Mouse (Mus musculus): ENCODE measurements around the gene Cbx1. TPM values are rescaled to one million over a fixed set of nuclear protein-coding genes. Genes with fewer than 3 reads are reported as not detected.
A peak's percentile ranks its signal among the peaks of the same experiment; 100 is the strongest.

The Cbx1 gene
- polyA plus RNA-seq (2014; fragmentation: Nextera tagmentation; extraction: Ambion mirVana), result 52.5 and 57.7 TPM in 2 replicates

- peaks cover 24% of the 10 kb centered on the region for H3K4me1 ChIP-seq (replicated peaks; ENCODE audit: control insufficient read depth, insufficient read depth, low read length)
- peak within 1 kb of the TSS; percentile 90 for H3K9ac ChIP-seq
- H3K27ac ChIP-seq, result peak within 1 kb of the TSS; percentile 97
- peak within 1 kb of the TSS; percentile 94 for H3K4me2 ChIP-seq (replicated peaks)
- DNase-seq (ENCODE audit: low spot score) (peak; percentile 92), ATAC-seq (ENCODE audit: low FRiP score) (peak; percentile 97)
- no peaks in the 10 kb centered on the region for H3K27me3 ChIP-seq (ENCODE audit: control insufficient read depth, insufficient read depth, low read length)
- 1% methylated on average over 93 of the region's 93 CpGs for WGBS
- H3K9me3 ChIP-seq (ENCODE audit: control insufficient read depth, low read length), result no peaks in the 10 kb centered on the region
- H3K4me3 ChIP-seq (replicated peaks; ENCODE audit: low read length), result peak within 1 kb of the TSS; percentile 97
- peaks cover 8% of the 10 kb centered on the region; the same call in 1 of the 2 replicates for H3K36me3 ChIP-seq (replicated peaks; ENCODE audit: control insufficient read depth, insufficient read depth)
These were observed at the start of gene Cbx1 for GRCm38 (mm10) chr11:96788871-96789795. Gene Cbx1 (plus strand): TSS chr11:96789127.

- Histone ChIP-seq H3K9me3 (ENCODE audit: control insufficient read depth, low read length) (no peaks in the 10 kb centered on the region), H3K9ac (peak overlapping the region; percentile 37), H3K36me3 (replicated peaks; ENCODE audit: control insufficient read depth, insufficient read depth) (no peaks in the 10 kb centered on the region), H3K27ac (peak overlapping the region; percentile 87), H3K4me3 (replicated peaks; ENCODE audit: low read length) (no peak overlapping the region), H3K27me3 (ENCODE audit: control insufficient read depth, insufficient read depth, low read length) (no peaks in the 10 kb centered on the region), H3K4me2 (replicated peaks) (peak overlapping the region; percentile 41), H3K4me1 (replicated peaks; ENCODE audit: control insufficient read depth, insufficient read depth, low read length) (peaks cover 68% of the 10 kb centered on the region)
- whole genome bisulfite sequencing, result 47% methylated on average over 12 of the region's 12 CpGs
- ATAC-seq (ENCODE audit: low FRiP score) (no peak), DNase-seq (ENCODE audit: low spot score) (no peak)
These were observed 48.1 kb upstream of the Cbx1 start for GRCm38 (mm10) chr11:96740796-96741195.

- peak overlapping the region; percentile 41 for H3K4me2 ChIP-seq (replicated peaks)
- no peak overlapping the region for H3K4me3 ChIP-seq (replicated peaks; ENCODE audit: low read length)
- H3K9ac ChIP-seq, result peak overlapping the region; percentile 37
- peak overlapping the region; percentile 87 for H3K27ac ChIP-seq
- WGBS, result 8% methylated on average over 12 of the region's 12 CpGs
- ATAC-seq (ENCODE audit: low FRiP score), result peak; percentile 68
- H3K4me1 ChIP-seq (replicated peaks; ENCODE audit: control insufficient read depth, insufficient read depth, low read length), result peaks cover 58% of the 10 kb centered on the region
- no peaks in the 10 kb centered on the region for H3K36me3 ChIP-seq (replicated peaks; ENCODE audit: control insufficient read depth, insufficient read depth)
- DNase-seq (ENCODE audit: low spot score), result peak; percentile 78
- no peaks in the 10 kb centered on the region for H3K27me3 ChIP-seq (ENCODE audit: control insufficient read depth, insufficient read depth, low read length)
- H3K9me3 ChIP-seq (ENCODE audit: control insufficient read depth, low read length), result no peaks in the 10 kb centered on the region
These were observed 46.9 kb upstream of the Cbx1 start for GRCm38 (mm10) chr11:96741995-96742394.

- Histone ChIP-seq H3K4me2 (replicated peaks) (peak overlapping the region; percentile 41), H3K27me3 (ENCODE audit: control insufficient read depth, insufficient read depth, low read length) (no peaks in the 10 kb centered on the region), H3K4me1 (replicated peaks; ENCODE audit: control insufficient read depth, insufficient read depth, low read length) (peaks cover 64% of the 10 kb centered on the region), H3K27ac (peak overlapping the region; percentile 87), H3K9ac (peak overlapping the region; percentile 37; the same call in 1 of the 2 replicates), H3K36me3 (replicated peaks; ENCODE audit: control insufficient read depth, insufficient read depth) (no peaks in the 10 kb centered on the region), H3K4me3 (replicated peaks; ENCODE audit: low read length) (no peak overlapping the region), H3K9me3 (ENCODE audit: control insufficient read depth, low read length) (no peaks in the 10 kb centered on the region)
- 31% methylated on average over 11 of the region's 11 CpGs for WGBS
- ATAC-seq (ENCODE audit: low FRiP score) (0 out of 2 replicates have a peak, but pooled peaks have one; percentile 16), DNase-seq (ENCODE audit: low spot score) (peak; percentile 62)
These were observed 45.9 kb upstream of the Cbx1 start for GRCm38 (mm10) chr11:96743000-96743399.

- DNase-seq (ENCODE audit: low spot score) (no peak), ATAC-seq (ENCODE audit: low FRiP score) (no peak)
- peaks cover 57% of the 10 kb centered on the region for H3K4me1 ChIP-seq (replicated peaks; ENCODE audit: control insufficient read depth, insufficient read depth, low read length)
- no peak overlapping the region for H3K4me3 ChIP-seq (replicated peaks; ENCODE audit: low read length)
- H3K9ac ChIP-seq, result 0 out of 2 replicates have a peak overlapping the region, but pooled peaks have one; percentile 37
- no peaks in the 10 kb centered on the region for H3K9me3 ChIP-seq (ENCODE audit: control insufficient read depth, low read length)
- WGBS, result 66% methylated on average over 4 of the region's 4 CpGs
- H3K27me3 ChIP-seq (ENCODE audit: control insufficient read depth, insufficient read depth, low read length), result no peaks in the 10 kb centered on the region
- H3K36me3 ChIP-seq (replicated peaks; ENCODE audit: control insufficient read depth, insufficient read depth), result no peaks in the 10 kb centered on the region
- H3K27ac ChIP-seq, result peak overlapping the region; percentile 87
- H3K4me2 ChIP-seq (replicated peaks), result peak overlapping the region; percentile 41
These were observed 45.0 kb upstream of the Cbx1 start for GRCm38 (mm10) chr11:96743891-96744290.

GRCm38 (mm10) chr11:96746648-96747047, 42.3 kb upstream of the Cbx1 start:
- no peak for DNase-seq (ENCODE audit: low spot score)
- Histone ChIP-seq H3K27me3 (ENCODE audit: control insufficient read depth, insufficient read depth, low read length) (no peaks in the 10 kb centered on the region), H3K27ac (peak overlapping the region; percentile 83), H3K9ac (no peak overlapping the region), H3K4me3 (replicated peaks; ENCODE audit: low read length) (no peak overlapping the region), H3K4me2 (replicated peaks) (peak overlapping the region; percentile 29; the same call in 1 of the 2 replicates), H3K4me1 (replicated peaks; ENCODE audit: control insufficient read depth, insufficient read depth, low read length) (peaks cover 40% of the 10 kb centered on the region), H3K36me3 (replicated peaks; ENCODE audit: control insufficient read depth, insufficient read depth) (no peaks in the 10 kb centered on the region), H3K9me3 (ENCODE audit: control insufficient read depth, low read length) (no peaks in the 10 kb centered on the region)
- no peak for ATAC-seq (ENCODE audit: low FRiP score)
- 50% methylated on average over 6 of the region's 6 CpGs for WGBS

- Histone ChIP-seq H3K4me3 (replicated peaks; ENCODE audit: low read length) (no peak overlapping the region), H3K27me3 (ENCODE audit: control insufficient read depth, insufficient read depth, low read length) (no peaks in the 10 kb centered on the region), H3K4me1 (replicated peaks; ENCODE audit: control insufficient read depth, insufficient read depth, low read length) (peaks cover 31% of the 10 kb centered on the region), H3K27ac (peak overlapping the region; percentile 83), H3K9ac (no peak overlapping the region), H3K4me2 (replicated peaks) (peak overlapping the region; percentile 29), H3K36me3 (replicated peaks; ENCODE audit: control insufficient read depth, insufficient read depth) (no peaks in the 10 kb centered on the region), H3K9me3 (ENCODE audit: control insufficient read depth, low read length) (no peaks in the 10 kb centered on the region)
- ATAC-seq (ENCODE audit: low FRiP score) (no peak), DNase-seq (ENCODE audit: low spot score) (no peak)
- 62% methylated on average over 3 of the region's 3 CpGs for WGBS
These were observed 41.4 kb upstream of the Cbx1 start for GRCm38 (mm10) chr11:96747555-96747954.

GRCm38 (mm10) chr11:96755298-96755697, 33.6 kb upstream of the Cbx1 start:
- H3K4me1 ChIP-seq (replicated peaks; ENCODE audit: control insufficient read depth, insufficient read depth, low read length), result no peaks in the 10 kb centered on the region
- ATAC-seq (ENCODE audit: low FRiP score), result no peak
- no peak overlapping the region for H3K4me2 ChIP-seq (replicated peaks)
- H3K4me3 ChIP-seq (replicated peaks; ENCODE audit: low read length), result no peak overlapping the region
- no peaks in the 10 kb centered on the region for H3K27me3 ChIP-seq (ENCODE audit: control insufficient read depth, insufficient read depth, low read length)
- DNase-seq (ENCODE audit: low spot score), result no peak
- no peaks in the 10 kb centered on the region for H3K36me3 ChIP-seq (replicated peaks; ENCODE audit: control insufficient read depth, insufficient read depth)
- no peak overlapping the region for H3K9ac ChIP-seq
- no peak overlapping the region for H3K27ac ChIP-seq
- 100% methylated on average over 2 of the region's 2 CpGs for WGBS
- no peaks in the 10 kb centered on the region for H3K9me3 ChIP-seq (ENCODE audit: control insufficient read depth, low read length)

GRCm38 (mm10) chr11:96757421-96757820, 31.5 kb upstream of the Cbx1 start:
- Histone ChIP-seq H3K9me3 (ENCODE audit: control insufficient read depth, low read length) (no peaks in the 10 kb centered on the region), H3K36me3 (replicated peaks; ENCODE audit: control insufficient read depth, insufficient read depth) (no peaks in the 10 kb centered on the region), H3K4me3 (replicated peaks; ENCODE audit: low read length) (no peak overlapping the region), H3K9ac (no peak overlapping the region), H3K27me3 (ENCODE audit: control insufficient read depth, insufficient read depth, low read length) (no peaks in the 10 kb centered on the region), H3K4me2 (replicated peaks) (no peak overlapping the region), H3K27ac (no peak overlapping the region), H3K4me1 (replicated peaks; ENCODE audit: control insufficient read depth, insufficient read depth, low read length) (no peaks in the 10 kb centered on the region)
- DNase-seq (ENCODE audit: low spot score) (no peak), ATAC-seq (ENCODE audit: low FRiP score) (no peak)
- 56% methylated on average over 4 of the region's 4 CpGs for WGBS

Data from hindbrain, embryonic 14.5 days (tissue).